Mouse (Mus musculus): ENCODE data around the gene Cd2bp2. TPM values are rescaled to one million over a fixed set of nuclear protein-coding genes. Genes with fewer than 3 reads are reported as not detected.
"Not testable (repeated sequence)": the region's sequence is repeated elsewhere in the genome, so short reads cannot be mapped to it uniquely, and the experiment has no call there.

Gene Cd2bp2
- polyA plus RNA-seq, 1 experiment from 2014 or later = 89.9 TPM

DNA sequence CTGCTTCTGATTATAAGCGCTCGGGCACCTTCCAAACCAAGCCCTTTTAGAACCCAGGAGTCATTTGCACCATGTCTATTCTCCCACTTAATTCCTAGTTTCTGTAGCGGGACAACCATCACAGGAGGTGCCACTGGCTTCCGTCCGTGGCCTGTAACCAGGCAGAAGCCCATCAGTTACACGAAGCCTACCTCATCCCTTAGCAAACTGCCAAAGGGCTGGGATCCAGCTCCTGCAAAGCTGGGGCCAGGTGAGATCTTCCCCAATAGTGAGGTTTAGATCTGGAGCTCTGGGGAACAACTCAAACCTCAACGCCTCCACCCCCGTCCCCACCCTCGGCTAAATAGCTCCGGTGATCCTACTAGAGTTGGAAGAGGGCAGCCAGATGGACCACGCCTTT is 634 bp upstream of the Cd2bp2 start:
- H3K36me3 ChIP-seq (replicated peaks) = peaks cover 85% of the 10 kb centered on the region
- no peaks in the 10 kb centered on the region for H3K27me3 ChIP-seq (replicated peaks; ENCODE audit: low read depth, poor library complexity, severe bottlenecking)
- no peak for DNase-seq (ENCODE audit: low spot score)
- peaks cover 26% of the 10 kb centered on the region for H3K4me1 ChIP-seq
- 59% methylated on average over 11 of the region's 11 CpGs for WGBS
- no peaks in the 10 kb centered on the region for H3K9me3 ChIP-seq
- peak overlapping the region; percentile 82 for H3K4me3 ChIP-seq
- H3K27ac ChIP-seq (replicated peaks) = peak overlapping the region; percentile 90

DNA sequence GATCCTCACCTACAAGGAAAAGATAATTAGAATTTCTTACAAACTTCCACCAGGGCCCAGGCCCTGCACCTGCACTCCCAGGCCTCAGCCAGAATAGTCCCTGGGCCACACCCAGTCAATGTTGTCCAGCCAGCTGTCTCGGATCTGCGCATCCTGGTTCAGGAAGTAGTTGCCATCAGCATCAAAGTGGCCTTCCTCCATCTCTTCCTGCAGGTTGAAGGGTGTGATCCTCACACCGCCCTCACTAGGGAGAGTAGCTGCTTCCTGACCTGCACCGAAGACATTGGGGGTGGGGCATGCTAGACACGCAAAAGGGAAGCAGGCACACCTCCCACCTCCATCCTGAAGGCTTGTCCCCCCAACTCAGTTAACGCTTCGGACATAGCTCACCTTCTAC is 1.2 kb downstream of the Cd2bp2 start:
- no peak for DNase-seq (ENCODE audit: low spot score)
- H3K4me3 ChIP-seq = peak overlapping the region; percentile 82
- no peaks in the 10 kb centered on the region for H3K27me3 ChIP-seq (replicated peaks; ENCODE audit: low read depth, poor library complexity, severe bottlenecking)
- no peaks in the 10 kb centered on the region for H3K9me3 ChIP-seq
- 83% methylated on average over 7 of the region's 7 CpGs for WGBS
- H3K27ac ChIP-seq (replicated peaks) = peak overlapping the region; percentile 90
- H3K36me3 ChIP-seq (replicated peaks) = peaks cover 82% of the 10 kb centered on the region
- peaks cover 26% of the 10 kb centered on the region for H3K4me1 ChIP-seq

DNA sequence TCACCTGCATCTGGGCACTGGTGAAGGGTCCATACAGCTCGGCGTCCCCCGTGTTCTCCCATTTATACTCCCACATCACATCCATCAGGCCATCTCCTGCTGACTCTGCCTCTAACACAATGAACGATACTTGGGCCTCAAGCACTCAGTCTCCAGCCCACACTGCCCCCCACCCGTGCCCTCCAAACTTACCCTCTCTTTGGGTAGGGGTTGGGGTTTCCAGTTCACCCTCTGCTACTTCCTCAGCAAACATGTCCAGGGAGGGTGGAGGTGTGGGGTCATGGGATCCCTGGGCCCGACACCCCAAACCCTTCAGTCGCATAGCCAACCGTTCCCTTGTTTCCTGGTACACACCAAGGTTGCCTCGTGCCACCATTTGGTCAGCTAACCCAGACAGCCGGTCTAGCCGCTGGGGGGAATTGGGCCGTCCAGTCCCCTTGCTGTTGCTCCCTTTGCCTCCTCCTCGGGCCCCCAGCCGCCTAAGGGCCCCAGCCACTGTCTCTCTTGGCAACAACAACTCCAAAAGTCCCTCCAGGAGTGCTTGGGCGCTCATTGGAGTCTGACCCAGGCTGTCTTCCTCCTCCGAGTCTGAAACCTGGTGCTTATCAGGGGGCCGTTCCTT is 1.7 kb downstream of the Cd2bp2 start:
- Histone ChIP-seq H3K27ac (replicated peaks) (no peak overlapping the region), H3K9me3 (no peaks in the 10 kb centered on the region), H3K4me1 (peaks cover 26% of the 10 kb centered on the region), H3K4me3 (peak overlapping the region; percentile 82), H3K36me3 (replicated peaks) (peaks cover 77% of the 10 kb centered on the region), H3K27me3 (replicated peaks; ENCODE audit: low read depth, poor library complexity, severe bottlenecking) (no peaks in the 10 kb centered on the region)
- 94% methylated on average over 17 of the region's 17 CpGs for WGBS
- no peak for DNase-seq (ENCODE audit: low spot score)

DNA sequence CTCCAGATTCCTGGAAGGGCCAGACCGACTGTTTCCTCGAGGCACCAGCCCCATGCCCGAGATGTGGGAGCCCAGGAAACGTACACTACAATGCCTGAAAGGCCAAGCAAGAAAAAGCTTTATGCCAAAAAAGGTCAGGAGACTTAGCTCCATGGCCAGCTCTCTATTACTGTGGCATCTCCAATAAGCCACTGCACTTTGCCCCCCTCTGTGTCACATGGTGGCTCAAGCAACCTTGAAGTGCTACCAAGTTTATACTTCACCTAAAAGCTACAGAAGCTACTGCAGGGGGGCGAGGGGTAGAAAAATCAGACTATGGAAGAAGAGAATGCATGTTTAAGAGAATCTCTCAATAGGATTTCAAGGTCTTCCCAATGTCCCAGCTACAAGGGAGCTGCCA is 2.9 kb downstream of the Cd2bp2 start:
- H3K27me3 ChIP-seq (replicated peaks; ENCODE audit: low read depth, poor library complexity, severe bottlenecking) = no peaks in the 10 kb centered on the region
- no peak overlapping the region for H3K4me3 ChIP-seq
- no peaks in the 10 kb centered on the region for H3K9me3 ChIP-seq
- H3K4me1 ChIP-seq = peaks cover 26% of the 10 kb centered on the region
- WGBS = 94% methylated on average over 5 of the region's 5 CpGs
- DNase-seq (ENCODE audit: low spot score) = no peak
- peaks cover 66% of the 10 kb centered on the region for H3K36me3 ChIP-seq (replicated peaks)
- no peak overlapping the region for H3K27ac ChIP-seq (replicated peaks)

DNA sequence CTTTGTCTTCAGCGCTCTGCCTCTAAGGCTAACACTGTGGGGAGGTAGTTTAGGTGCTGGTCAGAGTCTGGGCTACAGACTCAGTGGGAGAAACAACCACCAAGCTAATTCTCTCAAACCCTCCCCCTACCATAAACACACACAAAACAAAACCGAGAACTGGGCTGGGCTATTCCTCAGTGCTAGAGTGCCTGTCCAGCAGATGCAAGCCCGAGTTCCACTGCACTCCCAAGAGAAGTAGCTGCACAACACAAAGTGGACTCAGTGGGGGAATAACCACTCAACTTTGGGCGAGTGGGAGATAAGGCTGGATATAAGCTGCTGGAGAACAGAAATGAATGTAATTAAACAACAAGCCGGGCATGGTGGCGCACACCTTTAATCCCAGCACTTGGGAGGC is 5.2 kb downstream of the Cd2bp2 start:
- Histone ChIP-seq H3K27me3 (replicated peaks; ENCODE audit: low read depth, poor library complexity, severe bottlenecking) (no peaks in the 10 kb centered on the region), H3K4me1 (peaks cover 17% of the 10 kb centered on the region), H3K4me3 (no peak overlapping the region), H3K9me3 (no peaks in the 10 kb centered on the region), H3K36me3 (replicated peaks) (peaks cover 51% of the 10 kb centered on the region), H3K27ac (replicated peaks) (no peak overlapping the region)
- 92% methylated on average over 6 of the region's 6 CpGs for WGBS
- DNase-seq (ENCODE audit: low spot score) = no peak

DNA sequence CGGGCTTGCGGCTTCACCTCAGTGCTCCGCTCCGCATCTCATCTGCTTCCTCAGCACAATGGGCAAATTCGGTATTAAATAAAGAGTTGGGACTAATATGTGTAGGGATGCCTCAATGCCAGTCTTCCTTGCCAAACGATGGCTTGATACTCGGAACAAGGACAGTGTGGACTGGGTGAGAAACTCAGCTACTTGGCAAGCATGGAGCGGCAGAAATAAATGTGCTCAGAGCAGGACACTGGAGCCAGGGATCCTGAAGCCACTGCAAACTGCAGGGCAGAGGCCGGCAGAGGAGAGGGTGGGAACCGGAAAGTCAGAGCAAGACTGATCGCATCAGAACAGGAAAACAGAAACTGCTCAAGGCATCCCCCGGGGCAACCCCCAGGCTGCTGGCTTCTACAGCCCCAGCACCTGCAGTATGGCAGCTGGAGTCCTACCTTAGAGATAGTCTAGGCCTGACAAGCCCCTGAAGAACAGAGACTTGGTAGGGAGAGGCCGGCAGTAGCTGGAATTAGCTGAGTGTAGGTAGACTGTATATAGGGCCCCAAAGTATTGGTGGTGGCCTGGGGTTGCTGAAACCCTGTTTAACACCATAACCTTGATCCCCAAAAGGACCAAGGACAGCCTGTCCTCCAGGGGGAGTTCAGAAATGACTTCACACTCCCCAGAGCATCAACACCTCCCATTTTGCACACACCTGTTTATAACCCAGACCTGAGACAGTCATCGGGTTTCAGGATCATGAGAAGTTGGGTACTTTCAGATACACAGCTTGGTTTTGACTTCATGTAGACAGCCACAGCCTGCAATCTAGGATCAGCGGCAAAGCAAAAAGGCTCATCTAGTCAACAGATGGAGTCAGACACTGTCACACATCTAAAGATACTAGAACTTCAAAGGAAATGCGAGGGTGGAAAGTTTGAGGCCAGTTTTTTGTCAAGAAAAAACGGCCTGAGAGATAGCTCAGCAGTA is 7.3 kb downstream of the Cd2bp2 start:
- no peak for DNase-seq (ENCODE audit: low spot score)
- Histone ChIP-seq H3K4me1 (no peaks in the 10 kb centered on the region), H3K4me3 (no peak overlapping the region), H3K27ac (replicated peaks) (no peak overlapping the region), H3K27me3 (replicated peaks; ENCODE audit: low read depth, poor library complexity, severe bottlenecking) (no peaks in the 10 kb centered on the region), H3K9me3 (no peaks in the 10 kb centered on the region), H3K36me3 (replicated peaks) (peaks cover 37% of the 10 kb centered on the region)
- 85% methylated on average over 17 of the region's 17 CpGs for WGBS

DNA sequence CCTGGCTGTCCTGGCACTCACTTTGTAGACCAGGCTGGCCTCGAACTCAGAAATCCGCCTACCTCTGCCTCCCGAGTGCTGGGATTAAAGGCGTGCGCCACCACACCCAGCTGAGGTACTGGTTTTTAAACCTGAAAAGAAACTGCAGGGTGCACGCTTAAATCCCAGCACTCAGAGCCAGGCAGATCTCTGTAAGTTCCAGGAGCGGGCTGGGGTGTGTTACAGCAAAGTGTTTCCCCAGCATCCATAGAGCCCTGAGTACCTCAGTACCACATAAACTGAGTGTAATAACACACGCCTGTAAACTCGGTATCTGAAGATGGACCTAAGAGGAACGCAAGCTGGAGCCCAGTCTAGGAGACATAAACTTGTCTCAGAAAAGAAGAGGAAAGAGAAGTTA is 8.5 kb downstream of the Cd2bp2 start:
- no peaks in the 10 kb centered on the region for H3K27me3 ChIP-seq (replicated peaks; ENCODE audit: low read depth, poor library complexity, severe bottlenecking)
- peaks cover 24% of the 10 kb centered on the region for H3K36me3 ChIP-seq (replicated peaks)
- H3K4me1 ChIP-seq = no peaks in the 10 kb centered on the region
- no peak for DNase-seq (ENCODE audit: low spot score)
- H3K4me3 ChIP-seq = no peak overlapping the region
- no peaks in the 10 kb centered on the region for H3K9me3 ChIP-seq
- H3K27ac ChIP-seq (replicated peaks) = no peak overlapping the region
- WGBS = 74% methylated on average over 10 of the region's 10 CpGs

DNA sequence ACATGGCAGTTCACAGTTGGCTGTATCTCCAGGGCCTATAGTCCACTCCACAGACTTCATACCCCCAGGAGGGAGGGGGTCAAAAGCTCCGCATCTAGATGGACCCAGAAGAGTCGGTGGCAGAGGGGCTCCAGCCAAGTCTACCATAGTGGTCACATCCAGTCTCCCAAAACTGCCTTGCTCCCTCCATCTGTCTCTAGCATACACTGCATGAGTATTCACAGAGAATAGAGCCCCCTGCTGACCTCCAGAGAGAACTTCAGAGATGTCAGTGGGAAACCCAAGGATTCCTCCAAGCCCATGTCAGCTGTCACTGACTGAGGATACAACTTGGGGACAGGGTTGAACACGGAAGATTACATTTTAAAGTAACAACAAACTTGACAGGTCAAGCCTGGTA is 10.2 kb downstream of the Cd2bp2 start:
- no peak for DNase-seq (ENCODE audit: low spot score)

DNA sequence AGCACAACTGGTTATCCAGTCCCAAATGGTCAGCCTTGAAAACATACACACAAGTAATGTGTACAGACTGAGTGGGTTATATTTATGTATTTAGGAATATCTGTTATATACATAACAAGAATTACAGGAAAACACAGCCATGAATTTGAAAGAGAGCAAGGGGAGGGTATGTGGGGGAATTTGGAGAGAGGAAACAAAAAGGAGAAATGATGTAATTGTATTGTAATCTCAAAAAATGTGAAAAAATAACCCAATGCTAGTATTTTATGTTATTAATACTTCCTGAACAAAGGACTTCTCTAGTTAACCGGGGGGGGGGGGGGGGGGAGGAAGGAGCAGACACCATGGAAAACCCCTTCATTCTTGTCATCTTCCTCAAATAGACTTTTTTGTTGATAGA is 11.1 kb downstream of the Cd2bp2 start:
- WGBS = 64% methylated on average over 1 of the region's 1 CpGs
- DNase-seq (ENCODE audit: low spot score) = no peak

More for the DNA sequence above, 10.2 kb downstream of the Cd2bp2 start:
- 66% methylated on average over 3 of the region's 3 CpGs for WGBS
- Histone ChIP-seq H3K9me3 (no peaks in the 10 kb centered on the region), H3K27ac (replicated peaks) (no peak overlapping the region), H3K4me3 (no peak overlapping the region), H3K4me1 (no peaks in the 10 kb centered on the region), H3K27me3 (replicated peaks; ENCODE audit: low read depth, poor library complexity, severe bottlenecking) (no peaks in the 10 kb centered on the region), H3K36me3 (replicated peaks) (peaks cover 7% of the 10 kb centered on the region)

DNA sequence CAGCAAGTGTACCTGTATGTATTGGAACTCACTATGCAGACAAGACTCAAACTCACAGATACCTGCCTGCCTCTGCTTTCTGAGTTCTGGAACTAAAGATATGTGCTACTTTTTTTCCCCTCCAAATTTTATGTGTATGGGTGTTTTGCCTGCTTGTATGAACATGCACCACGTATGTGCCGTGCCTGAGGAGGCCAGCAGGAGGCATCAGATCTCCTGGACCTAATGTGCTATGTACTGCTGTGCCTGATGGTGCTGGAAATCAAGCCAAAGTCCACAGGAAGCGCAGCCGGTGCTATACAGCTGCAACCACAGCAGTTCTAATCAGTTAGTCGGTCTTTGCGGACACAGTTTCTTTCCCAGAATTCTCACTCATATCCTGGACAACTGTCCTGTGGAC is 12.0 kb downstream of the Cd2bp2 start:
- Histone ChIP-seq H3K9me3 (no peaks in the 10 kb centered on the region), H3K4me3 (no peak overlapping the region), H3K36me3 (replicated peaks) (no peaks in the 10 kb centered on the region), H3K27ac (replicated peaks) (no peak overlapping the region), H3K4me1 (no peaks in the 10 kb centered on the region), H3K27me3 (replicated peaks; ENCODE audit: low read depth, poor library complexity, severe bottlenecking) (no peaks in the 10 kb centered on the region)
- 79% methylated on average over 6 of the region's 6 CpGs for WGBS
- DNase-seq (ENCODE audit: low spot score) = no peak

More for the DNA sequence above, 11.1 kb downstream of the Cd2bp2 start:
- Histone ChIP-seq H3K27me3 (replicated peaks; ENCODE audit: low read depth, poor library complexity, severe bottlenecking) (no peaks in the 10 kb centered on the region), H3K27ac (replicated peaks) (no peak overlapping the region), H3K4me3 (no peak overlapping the region), H3K36me3 (replicated peaks) (no peaks in the 10 kb centered on the region), H3K9me3 (no peaks in the 10 kb centered on the region), H3K4me1 (no peaks in the 10 kb centered on the region)

DNA sequence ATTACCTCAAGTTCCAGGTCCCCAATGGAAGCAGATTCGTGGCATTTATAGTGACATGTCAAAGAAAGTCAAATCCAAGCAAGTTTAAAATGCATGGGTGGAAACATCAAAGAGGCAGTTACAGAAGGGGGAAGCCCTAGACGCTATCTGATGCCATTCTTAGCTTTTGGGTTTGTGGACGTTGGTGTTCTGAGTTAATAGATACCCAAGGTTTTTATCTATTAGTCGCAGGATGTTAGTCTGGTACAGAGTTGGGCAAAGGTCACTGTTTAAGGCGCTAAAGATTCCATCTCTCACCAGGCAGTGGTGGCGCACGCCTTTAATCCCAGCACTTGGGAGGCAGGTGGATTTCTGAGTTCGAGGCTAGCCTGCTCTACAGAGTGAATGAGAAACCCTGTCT is 12.5 kb downstream of the Cd2bp2 start:
- Histone ChIP-seq H3K4me1 (no peaks in the 10 kb centered on the region), H3K4me3 (no peak overlapping the region), H3K36me3 (replicated peaks) (no peaks in the 10 kb centered on the region), H3K9me3 (no peaks in the 10 kb centered on the region), H3K27ac (replicated peaks) (no peak overlapping the region), H3K27me3 (replicated peaks; ENCODE audit: low read depth, poor library complexity, severe bottlenecking) (no peaks in the 10 kb centered on the region)
- WGBS = 84% methylated on average over 8 of the region's 8 CpGs
- no peak for DNase-seq (ENCODE audit: low spot score)

DNA sequence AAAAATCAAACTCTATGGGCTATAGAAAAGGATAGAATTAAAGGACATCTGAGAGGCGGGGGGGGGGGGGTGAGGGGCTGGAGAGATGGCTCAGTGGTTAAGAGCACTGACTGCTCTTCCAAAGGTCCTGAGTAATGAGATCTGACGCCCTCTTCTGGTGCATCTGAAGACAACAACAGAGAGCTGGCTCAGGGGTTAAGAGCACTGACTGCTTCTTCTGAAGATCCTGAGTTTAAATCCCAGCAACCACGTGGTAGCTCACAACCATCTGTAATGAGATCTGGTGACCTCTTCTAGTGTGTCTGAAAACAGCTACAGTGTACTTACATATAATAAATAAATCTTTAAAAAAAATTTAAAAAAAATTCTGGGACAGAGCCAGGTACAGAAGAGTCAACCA is 14.1 kb downstream of the Cd2bp2 start:
- not testable (repeated sequence) for H3K4me1 ChIP-seq; H3K27me3 ChIP-seq (replicated peaks; ENCODE audit: low read depth, poor library complexity, severe bottlenecking); H3K27ac ChIP-seq (replicated peaks); DNase-seq (ENCODE audit: low spot score); H3K4me3 ChIP-seq; H3K9me3 ChIP-seq; H3K36me3 ChIP-seq (replicated peaks)
- 37% methylated on average over 3 of the region's 3 CpGs for WGBS

DNA sequence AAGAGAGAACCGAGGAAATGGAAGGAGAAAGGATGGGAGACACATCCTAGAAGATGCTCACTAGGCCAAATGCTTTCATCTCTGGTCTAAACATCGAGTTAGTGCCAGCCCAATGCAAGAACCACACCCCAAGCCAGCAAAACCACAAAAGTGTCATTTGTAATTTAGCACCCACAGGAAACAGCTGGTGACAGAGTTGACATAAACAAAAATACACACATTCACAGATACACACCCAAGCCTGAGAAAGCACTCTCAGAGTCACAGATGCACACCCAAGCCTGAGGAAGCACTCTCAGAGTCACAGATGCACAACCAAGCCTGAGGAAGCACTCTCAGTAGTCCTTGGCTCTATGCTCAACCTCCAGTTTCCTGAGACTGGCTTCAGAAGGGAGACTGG is 15.1 kb downstream of the Cd2bp2 start:
- 70% methylated on average over 2 of the region's 2 CpGs for WGBS
- Histone ChIP-seq H3K4me3 (no peak overlapping the region), H3K27me3 (replicated peaks; ENCODE audit: low read depth, poor library complexity, severe bottlenecking) (no peaks in the 10 kb centered on the region), H3K36me3 (replicated peaks) (no peaks in the 10 kb centered on the region), H3K27ac (replicated peaks) (no peak overlapping the region), H3K4me1 (no peaks in the 10 kb centered on the region), H3K9me3 (no peaks in the 10 kb centered on the region)
- no peak for DNase-seq (ENCODE audit: low spot score)
